Mouse (Mus musculus) liver, embryonic 14.5 days (tissue): Measurements from ENCODE around the gene Lsg1. TPM values are rescaled to one million over a fixed set of nuclear protein-coding genes. Genes with fewer than 3 reads are reported as not detected.

Source experiments
- ATAC-seq: fragments of 200-750 bp; cut with Nextera tagmentation; 2 replicates; pipeline ENCODE4 v1.8.0; 2017; ENCODE audit warnings: moderate number of reproducible peaks, mild to moderate bottlenecking, moderate library complexity; ENCODE audit not compliant: insufficient read depth
- DNase-seq, 3 experiments: peaks; one replicate each; pipeline ENCODE4 v3.0.0-alpha.2; 2012 to 2013; ENCODE audit warnings: low read depth in 3 of 3, low spot score in 3 of 3
- H3K27ac ChIP-seq: fragments of 300-500 bp; sonication (generic); 2 replicates; pipeline ENCODE4 v1.5.1; 2014; ENCODE audit warnings: moderate library complexity, mild to moderate bottlenecking, control low read depth, inconsistent platforms
- H3K27me3 ChIP-seq: fragments of 300-500 bp; sonication (generic); 2 replicates; pipeline ENCODE4 v1.6.1; 2014; ENCODE audit warnings: mild to moderate bottlenecking, low read length, moderate library complexity; ENCODE audit not compliant: control insufficient read depth, insufficient read depth
- H3K36me3 ChIP-seq: fragments of 300-500 bp; sonication (generic); replicated peaks from 2 replicates; pipeline ENCODE4 v1.6.1; 2014; ENCODE audit warnings: low read depth; ENCODE audit not compliant: control insufficient read depth, insufficient read depth
- H3K4me1 ChIP-seq, 2 experiments: fragments of 200-500 bp in 1 of 2; fragments of 300-500 bp in 1 of 2; sonication (generic) in 1 of 2; replicated peaks; 2 replicates each; pipeline ENCODE4 v1.6.1; 2012 to 2014; ENCODE audit warnings: antibody characterized with exemption in 1 of 2, inconsistent platforms in 1 of 2, low read length in 1 of 2; ENCODE audit not compliant: control insufficient read depth in 2 of 2, insufficient read depth in 2 of 2
- H3K4me2 ChIP-seq: fragments of 300-500 bp; sonication (generic); 2 replicates; pipeline ENCODE4 v1.6.1; 2014; ENCODE audit warnings: low read depth, mild to moderate bottlenecking, control low read depth, moderate library complexity
- H3K4me3 ChIP-seq, 2 experiments: fragments of 200-500 bp in 1 of 2; fragments of 300-500 bp in 1 of 2; sonication (generic) in 1 of 2; 2 replicates each; pipeline ENCODE4 v1.5.1; 2012 to 2014; ENCODE audit warnings: low read depth in 2 of 2, low read length in 2 of 2, mild to moderate bottlenecking in 2 of 2, control low read depth in 1 of 2, inconsistent platforms in 1 of 2, moderate library complexity in 1 of 2; ENCODE audit not compliant: insufficient read depth in 1 of 2
- H3K9ac ChIP-seq: fragments of 300-500 bp; sonication (generic); replicated peaks from 2 replicates; pipeline ENCODE4 v1.6.1; 2014; ENCODE audit warnings: mild to moderate bottlenecking, control low read depth, moderate library complexity
- H3K9me3 ChIP-seq: fragments of 300-500 bp; sonication (generic); 2 replicates; pipeline ENCODE4 v1.6.1; 2016; ENCODE audit warnings: low read length, mixed read lengths; ENCODE audit not compliant: control insufficient read depth
- CTCF ChIP-seq: IDR thresholded peaks from 2 replicates; pipeline ENCODE4 v1.5.1; 2016; ENCODE audit warnings: antibody characterized with exemption, low read depth, control low read depth
- EP300 ChIP-seq: IDR thresholded peaks from 2 replicates; pipeline ENCODE4 v1.6.1; 2016; ENCODE audit warnings: antibody characterized with exemption, low read depth
- WGBS: fragments of 180-500 bp; shearing (Covaris S2); extraction: QIAGEN DNeasy Blood & Tissue Kit; methylation state at CpG from one replicate; pipeline ENCODE4 v1.1.7; 2014; ENCODE audit not compliant: insufficient replicate concordance; 5-methylcytosine and 5-hydroxymethylcytosine counted together
- polyA plus RNA-seq, 2 experiments: library from polyadenylated mRNA; depleted of rRNA in 1 of 2; stranded (reverse) in 1 of 2; unstranded in 1 of 2; fragments of >200 nt; fragmentation: Nextera tagmentation in 1 of 2; extraction: Ambion mirVana in 1 of 2; gene quantifications; 2 replicates each; pipeline versions ENCODE4 v1.2.1 to v1.2.3; 2012 to 2014

The Lsg1 gene
- polyA plus RNA-seq, 2 experiments: 12.3 to 28.2 TPM

GRCm38 (mm10) chr16:30535075-30535474, 52.3 kb downstream of the Lsg1 start:
- 10% methylated on average over 1 of the region's 1 CpGs for WGBS
- H3K9ac ChIP-seq: no peak overlapping the region
- no peak for DNase-seq
- TF ChIP-seq CTCF (no peak), EP300 (no peak)
- no peak overlapping the region for H3K4me3 ChIP-seq
- no peaks in the 10 kb centered on the region for H3K4me1 ChIP-seq
- ATAC-seq: no peak
- H3K36me3 ChIP-seq: no peaks in the 10 kb centered on the region
- H3K27me3 ChIP-seq: no peaks in the 10 kb centered on the region; the same call in 1 of the 2 replicates
- no peak overlapping the region for H3K27ac ChIP-seq
- no peak overlapping the region for H3K4me2 ChIP-seq
- no peaks in the 10 kb centered on the region for H3K9me3 ChIP-seq

GRCm38 (mm10) chr16:30533592-30533991, 53.8 kb downstream of the Lsg1 start:
- no peaks in the 10 kb centered on the region for H3K36me3 ChIP-seq
- no peak overlapping the region for H3K4me2 ChIP-seq
- DNase-seq (no peak), ATAC-seq (no peak)
- H3K4me3 ChIP-seq: no peak overlapping the region
- H3K27me3 ChIP-seq: no peaks in the 10 kb centered on the region
- no peak overlapping the region for H3K9ac ChIP-seq
- H3K4me1 ChIP-seq: no peaks in the 10 kb centered on the region
- no peak for TF ChIP-seq CTCF
- no peak for TF ChIP-seq EP300
- WGBS: 10% methylated on average over 4 of the region's 4 CpGs
- no peak overlapping the region for H3K27ac ChIP-seq
- no peaks in the 10 kb centered on the region for H3K9me3 ChIP-seq

GRCm38 (mm10) chr16:30532929-30533328, 54.5 kb downstream of the Lsg1 start:
- Histone ChIP-seq H3K9ac (no peak overlapping the region), H3K36me3 (no peaks in the 10 kb centered on the region), H3K4me3 (no peak overlapping the region), H3K4me2 (no peak overlapping the region), H3K27ac (no peak overlapping the region), H3K27me3 (no peaks in the 10 kb centered on the region), H3K9me3 (no peaks in the 10 kb centered on the region), H3K4me1 (no peaks in the 10 kb centered on the region)
- 41% methylated on average over 1 of the region's 1 CpGs for WGBS
- no peak for TF ChIP-seq EP300
- no peak for TF ChIP-seq CTCF
- DNase-seq (no peak), ATAC-seq (no peak)

- Histone ChIP-seq H3K4me2 (no peak overlapping the region), H3K9me3 (no peaks in the 10 kb centered on the region), H3K4me3 (no peak overlapping the region), H3K36me3 (no peaks in the 10 kb centered on the region), H3K9ac (no peak overlapping the region), H3K4me1 (no peaks in the 10 kb centered on the region), H3K27me3 (no peaks in the 10 kb centered on the region), H3K27ac (no peak overlapping the region)
- TF ChIP-seq EP300 (no peak), CTCF (peak; percentile 91)
- WGBS: 14% methylated on average over 20 of the region's 20 CpGs
- DNase-seq (no peak), ATAC-seq (no peak)
These were observed 55.5 kb downstream of the Lsg1 start for GRCm38 (mm10) chr16:30531761-30532406.

GRCm38 (mm10) chr16:30530815-30531214, 56.6 kb downstream of the Lsg1 start:
- no peak for DNase-seq
- TF ChIP-seq EP300: no peak
- TF ChIP-seq CTCF: peak; percentile 69
- no peaks in the 10 kb centered on the region for H3K36me3 ChIP-seq
- H3K9ac ChIP-seq: no peak overlapping the region
- ATAC-seq: no peak
- no peak overlapping the region for H3K4me3 ChIP-seq
- H3K27ac ChIP-seq: no peak overlapping the region
- H3K27me3 ChIP-seq: no peaks in the 10 kb centered on the region
- H3K9me3 ChIP-seq: no peaks in the 10 kb centered on the region
- no peaks in the 10 kb centered on the region for H3K4me1 ChIP-seq
- H3K4me2 ChIP-seq: no peak overlapping the region
- 38% methylated on average over 4 of the region's 4 CpGs for WGBS
